Comparison of ENCODE assay signal across 11 mouse cellular contexts in genomic region chr5:140981370-140981805, GRCm38 (mm10). TPM values are rescaled to one million over a fixed set of nuclear protein-coding genes. Genes with fewer than 3 reads are reported as not detected.
DNase-seq lines count a peak whose midpoint lies in the region; ATAC-seq lines count a peak whose summit lies in the region.
"Had no signal": no experiment of that assay in that cellular context is flagged by ENCODE, and none has a peak within 500 bp of the region (broad histone marks: within the 10 kb centered on the region; RNA-seq: fewer than 3 reads in every experiment).

No protein-coding gene starts in this region.

- H3K36me3 ChIP-seq in forebrain, embryonic 11.5 days (ENCODE audit: control insufficient read depth, insufficient read depth, low read length) = no peaks in the 10 kb centered on the region
- H3K36me3 ChIP-seq in hindbrain, embryonic 11.5 days (ENCODE audit: control insufficient read depth, insufficient read depth, low read length) = no peaks in the 10 kb centered on the region
- H3K36me3 ChIP-seq: embryonic facial prominence, embryonic 12.5 days; G1E; heart, embryonic 15.5 days had no signal

- no peak overlapping the region for H3K4me3 ChIP-seq in forebrain, embryonic 11.5 days (ENCODE audit: low read depth, low read length)
- H3K4me3 ChIP-seq in hindbrain, embryonic 11.5 days (ENCODE audit: low read depth, low read length) = no peak overlapping the region
- H3K4me3 ChIP-seq: embryonic facial prominence, embryonic 12.5 days; heart, embryonic 15.5 days had no signal

- H3K4me2 ChIP-seq in forebrain, embryonic 11.5 days (ENCODE audit: low read depth, low read length, severe bottlenecking) = no peak overlapping the region
- no peak overlapping the region for H3K4me2 ChIP-seq in hindbrain, embryonic 11.5 days (replicated peaks; ENCODE audit: low read depth, low read length)
- H3K4me2 ChIP-seq: embryonic facial prominence, embryonic 12.5 days; heart, embryonic 15.5 days had no signal

- WGBS in forebrain, embryonic 11.5 days = 20% methylated on average over 6 of the region's 6 CpGs
- WGBS in hindbrain, embryonic 11.5 days = 28% methylated on average over 6 of the region's 6 CpGs

- H3K27me3 ChIP-seq in forebrain, embryonic 11.5 days (ENCODE audit: control insufficient read depth, insufficient read depth, low read length) = no peaks in the 10 kb centered on the region
- H3K27me3 ChIP-seq in hindbrain, embryonic 11.5 days (ENCODE audit: control insufficient read depth, insufficient read depth, low read length) = no peaks in the 10 kb centered on the region
- H3K27me3 ChIP-seq: embryonic facial prominence, embryonic 12.5 days; heart, embryonic 15.5 days had no signal

- H3K9ac ChIP-seq in forebrain, embryonic 11.5 days (ENCODE audit: low read length) = no peak overlapping the region
- H3K9ac ChIP-seq in hindbrain, embryonic 11.5 days (ENCODE audit: low read depth, low read length) = no peak overlapping the region
- H3K9ac ChIP-seq: embryonic facial prominence, embryonic 12.5 days; heart, embryonic 15.5 days had no signal

- no peaks in the 10 kb centered on the region; the same call in 1 of the 2 replicates for H3K9me3 ChIP-seq in forebrain, embryonic 11.5 days (ENCODE audit: control insufficient read depth, low read length)
- no peaks in the 10 kb centered on the region for H3K9me3 ChIP-seq in hindbrain, embryonic 11.5 days (ENCODE audit: control insufficient read depth, low read length)
- H3K9me3 ChIP-seq: embryonic facial prominence, embryonic 12.5 days; heart, embryonic 15.5 days had no signal

- H3K27ac ChIP-seq in forebrain, embryonic 11.5 days (ENCODE audit: low read depth, low read length) = no peak overlapping the region
- no peak overlapping the region for H3K27ac ChIP-seq in hindbrain, embryonic 11.5 days (ENCODE audit: low read depth, low read length)
- H3K27ac ChIP-seq: embryonic facial prominence, embryonic 12.5 days; heart, embryonic 15.5 days had no signal

- no peak for ATAC-seq in forebrain, embryonic 11.5 days (replicated peaks; ENCODE audit: low FRiP score)
- no peak for ATAC-seq in hindbrain, embryonic 11.5 days (ENCODE audit: low FRiP score)

- DNase-seq in kidney, postnatal 10 days = peak; percentile 47
- no peak for DNase-seq in kidney, adult 11 months
- peak; percentile 21 for DNase-seq in thymus, postnatal 25 days
- no peak for DNase-seq in thymus, adult 18-20 months
- DNase-seq in embryo, embryonic 11.5 days (ENCODE audit: low read depth, low spot score) = peak; percentile 13
- no peak for DNase-seq in forebrain, embryonic 11.5 days (ENCODE audit: low spot score)
- no peak for DNase-seq in hindbrain, embryonic 11.5 days (ENCODE audit: low spot score)
- DNase-seq in urinary bladder, adult 2 months (ENCODE audit: low spot score) = no peak

- H3K4me1 ChIP-seq in forebrain, embryonic 11.5 days (replicated peaks; ENCODE audit: control insufficient read depth, insufficient read depth, low read length) = no peaks in the 10 kb centered on the region
- no peaks in the 10 kb centered on the region for H3K4me1 ChIP-seq in hindbrain, embryonic 11.5 days (replicated peaks; ENCODE audit: control insufficient read depth, insufficient read depth, low read length)

RNA-seq across cellular contexts. Expression of gene Card11, which starts 19.0 kb away (rescaled TPM):
- 0.23 TPM in 1 of 2 replicates, not detected in the other for polyA plus RNA-seq in forebrain, embryonic 11.5 days (2014; fragmentation: Nextera tagmentation; extraction: Ambion mirVana)
- polyA plus RNA-seq in hindbrain, embryonic 11.5 days (2014; fragmentation: Nextera tagmentation; extraction: Ambion mirVana) = 0.14 TPM in 1 of 2 replicates, not detected in the other
- polyA plus RNA-seq in urinary bladder, adult 2 months (2012; rRNA removed) = 1.2 and 1.7 TPM in 2 replicates
- polyA plus RNA-seq: G1E had no signal

Comparison
In these comparisons a context has a peak if more than half of its experiments do, and no peak if none do; other contexts are left out.
1. DNase-seq: peak in kidney, postnatal 10 days (single experiment), thymus, postnatal 25 days (single experiment) and embryo, embryonic 11.5 days (single experiment); none in kidney, adult 11 months (single experiment), thymus, adult 18-20 months (0 of 2), forebrain, embryonic 11.5 days (single experiment), hindbrain, embryonic 11.5 days (single experiment) and urinary bladder, adult 2 months (single experiment).